Mouse (Mus musculus): ENCODE data around the gene Tmem237. TPM values are rescaled to one million over a fixed set of nuclear protein-coding genes. Genes with fewer than 3 reads are reported as not detected.

Tmem237 gene
- 10 to 100 TPM; 17.9 to 18.6 TPM for polyA plus RNA-seq (2017; shearing (Covaris generic))

GRCm38 (mm10) chr1:59119720-59120457 lies at the start of gene Tmem237:
Gene Tmem237 (minus strand): TSS chr1:59120408.
- ATAC-seq, result peak; percentile 87

GRCm38 (mm10) chr1:59169586-59169985 lies 49.4 kb upstream of the Tmem237 start:
- ATAC-seq, result no peak

- no peak for ATAC-seq
Observed at GRCm38 (mm10) chr1:59168556-59168955, 48.3 kb upstream of the Tmem237 start.

- no peak for ATAC-seq
Observed at GRCm38 (mm10) chr1:59167654-59168425, 47.6 kb upstream of the Tmem237 start.

GRCm38 (mm10) chr1:59166232-59166905 lies 46.2 kb upstream of the Tmem237 start:
- ATAC-seq, result no peak

- no peak for ATAC-seq
Observed at GRCm38 (mm10) chr1:59163918-59164317, 43.7 kb upstream of the Tmem237 start.

- no peak for ATAC-seq
Observed at GRCm38 (mm10) chr1:59163030-59163461, 42.8 kb upstream of the Tmem237 start, which contains the start of gene Mpp4. Gene Mpp4 (minus strand): TSS chr1:59163389.

- no peak for ATAC-seq
Observed at GRCm38 (mm10) chr1:59162309-59163024, 42.3 kb upstream of the Tmem237 start.

GRCm38 (mm10) chr1:59161396-59161795 lies 41.2 kb upstream of the Tmem237 start:
- ATAC-seq, result no peak

- ATAC-seq, result no peak
Observed at GRCm38 (mm10) chr1:59160871-59161270, 40.7 kb upstream of the Tmem237 start.

GRCm38 (mm10) chr1:59159136-59159535 lies 38.9 kb upstream of the Tmem237 start:
- no peak for ATAC-seq

- no peak for ATAC-seq
Observed at GRCm38 (mm10) chr1:59158498-59158897, 38.3 kb upstream of the Tmem237 start.

GRCm38 (mm10) chr1:59157846-59158245 lies 37.6 kb upstream of the Tmem237 start:
- ATAC-seq, result no peak

GRCm38 (mm10) chr1:59152346-59152745 lies 32.1 kb upstream of the Tmem237 start:
- ATAC-seq, result no peak

GRCm38 (mm10) chr1:59150542-59150941 lies 30.3 kb upstream of the Tmem237 start:
- no peak for ATAC-seq

GRCm38 (mm10) chr1:59144543-59144942 lies 24.3 kb upstream of the Tmem237 start:
- no peak for ATAC-seq

- ATAC-seq, result peak; percentile 71
Observed at GRCm38 (mm10) chr1:59142809-59143208, 22.6 kb upstream of the Tmem237 start.

GRCm38 (mm10) chr1:59134419-59134818 lies 14.2 kb upstream of the Tmem237 start:
- ATAC-seq, result no peak

- no peak for ATAC-seq
Observed at GRCm38 (mm10) chr1:59128879-59129278, 8.7 kb upstream of the Tmem237 start.

- no peak for ATAC-seq
Observed at GRCm38 (mm10) chr1:59125558-59125957, 5.3 kb upstream of the Tmem237 start.

GRCm38 (mm10) chr1:59110524-59110923 lies 9.7 kb downstream of the Tmem237 start:
- ATAC-seq, result no peak

GRCm38 (mm10) chr1:59102071-59102470 lies 18.1 kb downstream of the Tmem237 start:
- ATAC-seq, result no peak

GRCm38 (mm10) chr1:59101020-59101419 lies 19.2 kb downstream of the Tmem237 start:
- no peak for ATAC-seq
